Mouse (Mus musculus) lung, adult 2 months (tissue): ENCODE results near the gene Crabp2.

Experiments
- CTCF ChIP-seq: fragments of 200-500 bp; IDR thresholded peaks from 2 replicates; pipeline ENCODE4 v1.5.1; 2011; ENCODE audit warnings: mild to moderate bottlenecking, low read length, control low read depth; ENCODE audit not compliant: insufficient read depth
- POLR2A ChIP-seq: fragments of 200-500 bp; IDR thresholded peaks from 2 replicates; pipeline ENCODE4 v1.6.1; 2011; ENCODE audit warnings: low read depth, mild to moderate bottlenecking, control low read depth, low read length, borderline replicate concordance; ENCODE audit errors: extremely low read depth

- TF ChIP-seq CTCF (no peak), POLR2A (no peak)
Measured at GRCm38 (mm10) chr3:87983627-87984026, 35.2 kb downstream of the Crabp2 start.
